Mouse (Mus musculus): ENCODE data around the gene Ints6.

Gene Ints6

DNA sequence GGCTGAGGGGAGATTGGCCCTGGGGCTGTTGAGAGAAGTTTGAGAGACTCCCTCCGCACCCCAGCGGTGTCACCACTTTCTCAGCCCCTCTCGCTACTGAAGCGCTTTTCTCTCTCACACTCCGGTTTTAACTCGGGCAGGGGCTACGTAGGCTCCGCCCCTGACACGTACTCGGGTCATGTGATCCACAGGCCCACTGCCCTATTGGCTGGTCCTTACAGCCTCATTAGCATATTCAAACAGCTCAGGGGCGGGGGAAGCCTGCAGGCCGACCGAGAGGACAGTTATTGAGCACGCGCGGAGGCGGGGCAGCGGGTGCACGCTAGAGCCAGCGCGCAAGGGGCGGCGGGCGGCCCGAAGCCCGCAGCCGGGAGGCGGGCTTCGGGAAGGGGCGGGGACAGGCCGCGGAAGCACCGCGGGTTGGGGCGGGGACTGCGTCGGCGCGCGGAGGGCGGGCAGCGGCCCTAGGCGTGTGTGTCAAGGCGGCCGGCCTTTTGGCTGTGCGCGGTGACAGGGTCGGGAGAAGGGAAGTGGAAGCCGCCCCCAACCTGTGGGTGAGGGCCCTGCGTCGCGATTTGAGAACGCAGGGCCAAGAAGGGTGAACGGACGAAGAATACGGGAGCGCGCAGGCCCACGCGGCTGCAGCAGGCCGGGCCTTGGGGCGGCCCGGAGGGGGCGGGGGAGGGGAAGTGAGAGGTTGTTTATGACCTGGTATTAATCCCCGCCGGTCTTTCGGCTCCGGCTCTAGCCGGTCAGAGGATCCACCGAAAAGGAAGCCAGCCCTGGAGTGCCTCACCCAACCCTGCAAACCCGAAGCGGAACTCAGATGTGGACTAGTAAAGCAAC, at the start of gene Ints6:
Gene Ints6, minus strand, starts transcription at position 134 of the 846 bp plus-strand sequence.
- peak; percentile 99 for DNase-seq (ENCODE audit: low spot score)

DNA sequence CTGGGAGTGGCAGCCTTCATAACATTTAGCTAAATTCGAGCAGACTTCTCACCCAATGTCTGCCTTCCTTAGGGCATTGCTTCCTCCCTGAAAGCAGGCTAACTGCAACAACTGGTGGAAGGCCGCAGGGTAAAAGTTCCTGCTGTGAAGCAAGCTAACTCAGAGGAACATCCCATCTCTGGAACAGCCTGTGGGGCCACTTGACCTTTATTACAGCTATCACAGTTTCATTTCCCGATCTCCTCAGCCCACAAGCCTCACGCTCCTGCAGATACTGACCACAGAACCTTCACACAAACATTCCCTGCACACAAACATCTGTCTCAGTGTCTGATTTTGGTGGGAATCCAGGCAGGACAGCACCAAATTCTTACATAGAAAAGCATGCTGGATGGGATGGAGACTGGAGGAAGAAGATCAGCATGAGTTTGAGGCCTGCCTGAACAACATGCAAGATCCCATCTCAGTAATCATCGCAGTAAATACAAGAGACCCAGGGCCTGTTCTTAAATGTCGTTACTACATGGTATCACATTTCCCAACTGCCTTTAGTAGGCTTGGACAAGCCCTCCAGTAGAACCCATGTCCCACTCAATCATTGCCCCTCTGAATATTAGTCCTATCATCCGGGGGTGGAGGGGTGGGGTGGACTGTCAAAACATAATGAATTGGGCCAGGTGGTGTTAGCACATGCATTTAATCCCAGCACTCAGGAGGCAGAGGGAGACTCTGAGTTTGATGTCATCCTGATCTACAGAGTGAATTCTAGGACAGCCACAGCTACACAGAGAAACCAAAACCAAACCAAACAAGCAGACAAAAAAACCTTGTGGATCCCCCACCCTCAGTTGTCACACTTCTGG, 47.9 kb upstream of the Ints6 start:
- no peak for DNase-seq (ENCODE audit: low spot score)

DNA sequence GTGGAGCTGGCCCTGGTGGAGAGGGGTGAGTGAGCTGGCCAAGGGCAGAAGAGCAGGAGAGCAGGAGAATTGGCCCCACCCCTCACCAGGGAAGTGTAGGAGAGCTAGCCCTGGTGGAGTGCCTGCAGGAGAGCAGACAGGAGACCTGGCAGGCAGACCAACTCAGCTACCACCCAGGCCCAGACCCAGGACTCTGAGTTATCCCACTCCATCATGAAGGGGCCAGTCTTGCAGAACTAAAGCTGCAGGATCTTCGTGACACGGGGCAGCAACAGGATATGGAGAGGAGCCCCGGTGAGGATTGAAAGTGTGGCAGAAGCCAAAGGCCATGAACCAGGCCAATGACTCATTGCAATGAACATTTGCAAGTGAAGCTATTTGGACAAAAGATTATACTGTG, 46.0 kb upstream of the Ints6 start:
- DNase-seq (ENCODE audit: low spot score), result no peak

DNA sequence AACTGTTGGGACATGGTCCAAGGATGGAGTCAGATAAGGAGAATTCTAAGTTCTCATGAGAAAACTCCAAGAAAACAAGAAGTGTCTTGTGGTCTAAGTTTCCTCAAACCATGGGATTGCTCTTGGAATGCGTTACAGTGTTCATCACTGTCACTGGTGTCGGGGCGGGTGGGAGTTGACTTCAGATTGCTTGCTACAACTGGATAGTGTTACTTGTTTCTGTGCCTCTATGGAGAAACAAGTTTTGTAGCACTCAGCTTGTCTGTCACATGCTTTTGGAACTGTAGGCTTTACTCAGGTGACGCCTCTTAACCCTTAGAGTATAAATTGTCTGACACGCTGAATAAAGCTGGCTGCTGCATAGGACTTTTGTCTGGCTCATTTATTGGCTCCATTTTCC, 42.2 kb upstream of the Ints6 start:
- no peak for DNase-seq (ENCODE audit: low spot score)

DNA sequence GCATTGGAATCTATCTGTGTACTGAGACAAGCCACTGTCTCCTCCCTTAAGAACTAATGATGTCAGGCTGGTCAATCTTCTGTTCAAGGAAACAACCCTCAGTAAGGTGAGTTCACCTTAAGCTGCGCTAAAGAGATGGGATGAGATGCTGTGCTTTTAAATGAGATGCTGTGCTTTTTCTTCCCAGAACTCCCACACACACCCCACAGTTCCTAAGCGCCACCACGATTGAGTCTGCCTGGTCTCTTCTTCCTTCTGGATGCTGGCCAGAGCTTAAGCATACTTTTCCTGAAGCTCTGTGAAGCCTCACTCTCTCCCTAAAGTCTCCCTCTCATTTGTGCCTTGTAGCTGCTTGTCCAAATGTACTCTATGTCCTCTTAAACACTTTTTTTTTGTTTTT, 39.8 kb upstream of the Ints6 start:
- DNase-seq (ENCODE audit: low spot score), result no peak

DNA sequence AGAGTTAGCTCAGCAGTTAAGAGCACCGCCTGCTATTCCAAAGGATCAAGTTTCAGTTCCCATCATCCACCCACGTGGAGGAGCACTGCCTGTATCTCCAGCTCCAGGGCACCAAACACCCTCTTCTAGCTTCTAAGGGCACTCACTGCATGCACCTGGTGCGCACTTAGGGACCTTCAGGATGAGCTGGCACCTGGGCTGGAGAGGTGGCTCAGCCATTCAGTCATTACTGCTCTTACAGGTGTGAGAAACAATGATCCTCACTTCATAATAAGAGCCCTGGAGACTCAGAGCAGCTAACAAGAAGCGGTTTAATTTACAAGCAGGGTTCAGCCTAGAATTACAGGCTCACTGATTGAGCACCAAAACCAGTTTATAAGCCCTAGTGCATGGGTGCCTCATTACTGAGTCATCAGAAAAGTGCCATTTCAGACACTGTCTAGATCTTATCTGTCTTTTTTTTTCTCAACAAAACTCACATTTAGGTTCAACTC, 37.7 kb upstream of the Ints6 start:
- no peak for DNase-seq (ENCODE audit: low spot score)

DNA sequence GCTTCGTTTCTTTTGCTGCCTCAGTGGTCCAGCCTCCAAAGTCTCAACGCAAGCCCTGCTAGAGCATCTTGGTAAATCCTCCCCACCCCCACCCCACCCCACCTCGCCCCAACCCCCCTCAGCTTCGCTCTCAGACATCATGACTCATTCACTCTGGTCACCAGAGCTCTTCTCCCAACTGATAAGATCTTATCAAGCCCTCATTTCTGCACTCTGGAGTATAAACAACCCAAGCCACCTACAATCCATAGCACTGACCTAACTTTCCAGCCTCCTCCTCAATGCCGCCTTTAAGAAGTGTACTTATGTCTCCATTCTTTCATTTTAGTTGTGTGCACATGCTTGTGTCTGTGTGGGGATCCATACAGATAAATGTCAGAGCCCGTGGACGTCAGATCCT, 34.8 kb upstream of the Ints6 start:
- no peak for DNase-seq (ENCODE audit: low spot score)

DNA sequence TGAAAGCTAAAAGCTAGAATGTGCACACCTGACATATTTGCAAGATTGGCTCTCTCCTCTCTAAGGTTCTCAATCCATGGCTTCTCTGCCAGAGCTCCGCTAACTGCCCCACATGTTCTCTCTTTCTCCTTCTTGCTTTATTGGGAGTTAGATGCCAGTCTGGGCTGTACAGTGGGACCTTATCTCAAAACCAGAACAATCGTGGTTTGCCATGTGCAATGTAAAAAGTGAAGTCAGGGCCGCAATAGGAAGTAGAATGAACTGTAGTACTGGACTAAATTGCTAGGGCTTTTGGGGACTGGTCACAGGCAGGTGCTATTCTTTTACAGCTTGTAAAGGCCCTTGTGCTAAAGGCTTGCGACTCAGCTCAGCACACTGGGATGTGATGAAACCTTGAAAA, 28.3 kb upstream of the Ints6 start:
- no peak for DNase-seq (ENCODE audit: low spot score)

DNA sequence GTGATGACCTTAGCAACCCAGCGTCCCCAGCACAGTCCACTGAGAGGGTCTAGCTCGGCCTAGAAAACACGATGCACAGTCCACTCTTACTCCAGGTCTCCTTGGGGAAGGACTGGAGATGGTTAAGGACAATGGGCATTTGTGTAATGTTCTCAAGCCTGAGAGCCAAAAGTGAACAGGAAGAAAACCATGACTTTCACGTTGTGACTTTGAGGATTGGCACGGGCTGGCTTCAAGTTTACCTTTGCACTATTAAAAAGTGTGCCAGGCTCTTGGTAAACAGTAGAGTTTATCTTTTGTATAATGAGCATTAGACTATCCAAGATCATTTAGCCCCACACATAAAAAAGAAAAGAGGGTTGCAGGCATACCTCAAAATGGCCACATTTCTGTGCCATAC, 22.0 kb upstream of the Ints6 start:
- no peak for DNase-seq (ENCODE audit: low spot score)

DNA sequence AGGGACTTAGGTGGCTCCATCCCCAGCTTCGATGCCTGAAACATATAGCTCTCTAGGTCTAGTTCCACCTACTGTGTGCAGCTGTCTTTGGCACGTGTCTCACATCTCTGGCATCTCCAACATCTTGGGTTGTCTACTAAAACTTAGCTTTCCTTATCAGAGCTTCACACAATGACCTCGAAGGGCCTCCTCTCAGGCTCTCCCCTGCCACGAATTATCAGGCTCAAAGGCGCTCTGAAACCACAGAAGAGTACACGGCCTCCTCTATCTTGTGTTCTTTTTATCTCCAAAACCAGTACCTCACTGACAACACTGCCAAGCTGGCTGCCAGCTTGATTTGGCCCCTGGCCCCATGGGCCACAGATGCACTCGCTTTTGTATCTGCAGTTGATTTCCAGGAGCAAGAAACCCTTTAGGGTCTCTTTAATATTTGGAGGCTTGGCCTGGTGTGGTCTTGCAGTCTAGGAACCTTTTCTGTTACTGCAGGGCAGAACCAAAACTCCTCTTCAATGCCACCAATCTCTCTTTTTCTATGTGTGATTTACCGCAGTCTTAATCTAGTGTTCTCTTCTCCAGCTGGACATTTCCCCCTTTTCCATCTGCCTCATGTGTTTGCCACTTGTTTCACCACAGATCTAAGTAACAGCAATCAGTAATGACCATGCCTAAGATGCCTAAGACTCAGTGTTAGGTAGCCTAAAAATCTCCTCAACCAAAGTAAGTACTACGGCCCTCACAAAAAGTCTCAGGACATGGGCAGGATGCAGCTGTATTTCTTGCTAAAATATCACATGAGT, 19.7 kb upstream of the Ints6 start:
- no peak for DNase-seq (ENCODE audit: low spot score)

DNA sequence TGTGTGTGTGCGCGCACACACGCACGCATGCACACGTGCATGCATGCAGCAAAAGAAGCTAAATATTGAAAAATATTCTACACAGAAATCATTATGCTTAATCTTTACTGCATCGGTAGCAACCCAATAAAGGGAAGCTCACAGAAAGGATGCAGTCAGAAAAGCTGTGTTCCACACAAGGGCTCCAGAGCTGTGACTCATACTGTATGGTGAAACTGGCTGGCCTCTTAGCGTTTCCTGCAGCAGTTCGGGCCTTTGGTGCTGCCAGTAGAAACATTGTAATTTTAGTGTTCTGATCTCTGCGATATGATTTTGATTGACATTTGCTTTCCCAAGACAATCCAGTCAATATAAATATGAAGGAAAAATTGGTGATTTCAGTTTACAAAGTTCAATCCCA, 17.1 kb upstream of the Ints6 start:
- no peak for DNase-seq (ENCODE audit: low spot score)

DNA sequence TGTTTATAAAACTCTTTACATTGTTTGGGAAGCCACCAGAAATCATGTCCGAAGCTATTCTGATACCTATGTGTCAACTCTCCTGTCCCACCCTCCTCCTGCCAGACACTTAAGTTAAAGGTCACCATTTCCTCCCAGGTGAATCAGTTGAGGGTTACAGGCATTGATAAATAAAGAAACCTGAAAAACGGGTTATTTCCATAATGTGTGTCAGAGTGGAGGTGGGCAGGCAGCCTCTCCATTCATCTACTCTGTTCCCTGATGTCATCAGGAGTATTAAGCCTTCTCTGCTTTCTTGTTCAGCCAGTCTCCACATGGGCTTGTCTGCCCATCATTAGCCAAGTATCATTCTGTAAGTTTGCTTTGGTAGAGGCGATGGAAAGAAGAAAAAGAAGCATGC, 14.1 kb upstream of the Ints6 start:
- no peak for DNase-seq (ENCODE audit: low spot score)

DNA sequence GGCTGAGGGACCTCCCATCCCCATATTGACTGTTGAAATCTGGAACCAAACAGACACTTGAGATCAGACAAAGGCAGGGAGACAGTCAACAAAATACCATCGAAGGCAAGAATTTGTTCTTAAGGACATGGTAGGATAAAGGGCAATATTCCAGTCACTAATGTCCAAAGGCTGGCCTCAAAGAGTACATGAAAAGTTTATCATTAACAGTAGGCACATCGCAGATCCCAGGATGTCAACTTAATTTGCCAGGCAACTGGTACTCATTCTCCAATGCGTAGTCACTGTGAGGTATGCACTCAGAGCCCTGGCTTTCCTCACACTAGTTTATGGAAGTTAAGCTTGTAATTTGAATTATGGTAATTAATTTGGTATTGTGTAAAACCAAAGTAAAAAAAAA, 13.3 kb upstream of the Ints6 start:
- DNase-seq (ENCODE audit: low spot score), result no peak

DNA sequence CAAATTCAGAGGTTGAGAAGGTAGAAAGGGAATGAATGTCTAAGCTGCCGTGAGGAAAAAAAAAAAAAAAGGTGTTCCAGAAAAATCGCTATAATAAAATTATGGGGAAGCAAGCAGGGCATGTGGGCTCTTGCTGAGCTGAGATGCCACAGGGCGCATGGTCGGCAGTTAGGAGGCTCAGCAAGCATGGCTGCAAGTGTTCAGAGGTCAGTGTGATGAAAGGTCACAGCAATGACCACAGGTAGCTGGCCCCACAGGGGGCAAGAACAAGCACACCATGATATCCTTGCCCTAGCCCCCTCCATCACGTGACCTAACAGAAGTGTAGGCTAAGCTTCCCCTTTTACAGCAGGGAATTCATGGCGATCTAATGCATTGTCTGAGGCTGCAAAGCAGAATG, 12.8 kb upstream of the Ints6 start:
- no peak for DNase-seq (ENCODE audit: low spot score)

DNA sequence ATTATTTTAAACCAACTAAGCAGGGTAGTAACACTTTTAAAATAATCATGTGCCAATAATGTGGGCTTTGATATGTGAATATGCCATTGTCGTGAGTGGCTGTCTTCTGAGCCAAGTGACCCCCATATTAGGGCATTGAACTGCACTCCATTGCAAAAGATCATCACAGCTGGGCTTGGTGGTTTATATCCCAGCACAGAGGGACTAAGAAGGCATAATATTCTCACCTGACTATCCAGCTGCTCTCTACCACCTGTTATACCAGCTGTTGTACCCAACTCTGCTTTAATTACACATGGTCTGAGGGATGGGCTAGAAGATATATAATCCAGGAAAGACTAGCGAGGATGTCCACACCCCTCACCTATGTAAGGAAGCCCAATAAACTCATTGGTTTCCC, 4.4 kb upstream of the Ints6 start:
- DNase-seq (ENCODE audit: low spot score), result no peak

DNA sequence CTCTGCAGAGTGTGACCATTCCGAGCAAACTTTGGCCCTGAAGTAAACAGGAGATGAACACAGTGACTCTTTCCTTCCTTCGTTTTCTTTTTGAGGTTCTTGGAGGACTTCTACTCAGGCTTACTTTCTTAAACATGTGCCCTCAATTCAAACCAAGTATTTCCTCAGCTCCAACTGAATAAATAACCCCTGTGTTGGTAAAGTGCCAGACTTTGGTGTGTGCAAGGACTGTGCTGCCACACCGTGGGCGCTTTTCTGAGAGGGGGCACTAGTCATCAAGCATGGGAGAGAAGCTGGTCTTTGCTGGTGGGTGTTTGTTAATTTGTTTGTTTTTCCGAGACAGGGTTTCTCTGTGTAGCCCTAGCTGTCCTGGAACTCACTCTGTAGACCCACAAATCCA, 3.4 kb upstream of the Ints6 start:
- no peak for DNase-seq (ENCODE audit: low spot score)

DNA sequence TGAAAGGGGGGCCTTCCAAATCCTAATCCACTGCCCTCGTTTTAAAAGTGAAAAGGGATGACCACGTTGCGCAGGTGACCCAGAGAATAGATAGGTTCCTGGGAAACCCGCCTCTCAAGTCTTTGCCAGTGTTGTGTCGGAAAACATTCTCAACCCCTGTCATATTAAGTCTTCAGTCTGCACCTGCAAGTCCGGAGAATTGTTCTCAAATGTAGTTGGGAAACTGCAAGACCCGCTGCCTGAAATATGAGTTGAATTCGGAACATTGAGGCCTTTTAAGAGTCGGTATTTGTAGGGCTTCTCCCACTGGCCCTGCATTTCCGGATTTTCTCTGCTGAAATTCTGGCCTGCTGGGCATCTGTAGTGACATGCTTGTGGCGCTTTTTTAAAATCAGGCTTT, 974 bp upstream of the Ints6 start:
- peak; percentile 37 for DNase-seq (ENCODE audit: low spot score)

DNA sequence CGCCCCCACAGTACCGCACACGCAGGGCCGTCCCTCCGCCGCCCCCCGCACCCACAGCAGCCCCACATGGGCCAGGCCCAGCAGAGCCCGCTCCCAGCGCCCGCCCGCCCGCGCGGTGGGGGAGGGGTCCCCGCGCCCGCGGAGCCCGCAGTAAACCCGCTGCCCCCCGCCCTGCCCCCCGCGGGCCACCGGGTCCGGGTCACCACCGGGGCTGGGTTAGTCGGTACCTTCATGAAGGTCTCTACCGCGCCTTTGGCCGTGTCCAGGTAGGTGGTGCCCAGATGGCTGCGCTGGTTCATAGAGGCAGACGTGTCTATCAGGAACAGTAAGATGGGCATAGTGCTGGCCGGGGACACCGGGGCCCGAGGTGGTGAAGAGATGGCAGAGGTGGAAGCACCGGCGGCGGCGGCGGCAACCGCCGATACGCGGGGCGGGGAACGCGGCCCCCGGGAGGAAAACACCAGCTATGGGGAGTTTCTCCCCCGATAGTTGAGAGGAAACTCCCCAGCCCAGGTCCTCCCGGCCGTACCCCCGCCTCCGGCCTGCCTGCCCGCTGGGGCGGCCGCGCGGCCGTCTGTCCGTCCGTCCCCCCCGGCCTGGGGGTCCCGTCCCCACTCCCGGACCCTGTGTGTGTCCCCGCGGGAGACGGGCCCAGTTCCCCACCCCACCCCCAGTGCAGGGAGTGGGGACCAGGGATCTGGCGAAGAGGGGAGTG, 491 bp downstream of the Ints6 start:
- peak; percentile 49 for DNase-seq (ENCODE audit: low spot score)

DNA sequence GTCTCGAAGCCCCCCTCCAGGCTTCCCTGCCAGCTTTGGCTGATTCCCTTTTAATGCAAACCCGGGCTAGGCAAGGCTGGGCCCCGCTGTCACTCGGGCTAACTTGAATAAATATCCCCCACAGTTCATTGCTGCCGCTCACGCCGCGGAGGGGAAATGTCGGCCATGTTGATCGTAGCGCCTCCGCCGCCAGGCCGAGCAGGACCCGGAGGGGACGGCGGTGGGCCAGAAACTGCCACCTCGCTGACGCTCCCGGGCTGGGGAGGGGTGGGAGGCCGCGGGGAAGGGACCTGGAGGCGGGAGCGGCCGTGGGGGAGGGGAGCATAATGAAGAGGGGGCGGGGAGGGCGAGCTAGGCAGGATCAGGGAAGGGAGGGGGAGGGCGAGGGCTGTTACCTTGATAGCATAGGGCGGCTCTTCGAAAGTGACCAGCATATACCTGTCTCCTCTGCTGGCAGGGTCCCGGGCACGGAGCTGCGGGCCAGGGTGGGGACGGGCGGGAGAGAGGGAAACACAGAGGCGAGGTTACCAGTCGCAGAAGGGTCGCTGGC, 1.1 kb downstream of the Ints6 start:
- peak; percentile 77 for DNase-seq (ENCODE audit: low spot score)

DNA sequence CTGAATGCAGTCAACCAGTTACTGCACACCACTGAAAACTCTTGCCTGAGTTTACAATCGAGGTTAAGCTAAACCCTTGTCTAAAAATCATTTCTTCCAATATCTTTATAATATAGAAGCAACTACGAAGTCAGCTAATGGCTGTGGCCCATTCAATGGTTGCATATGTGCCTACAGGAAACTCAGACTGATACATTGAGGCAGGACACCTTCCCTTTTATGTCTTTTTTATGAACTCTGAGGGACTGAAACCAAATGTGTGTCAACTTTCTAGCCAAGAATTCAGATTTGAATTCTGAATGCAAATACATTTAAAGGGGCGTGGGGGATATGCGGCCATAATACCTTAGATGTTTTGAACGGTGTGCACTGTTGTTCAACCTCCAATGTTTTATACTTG, 2.3 kb downstream of the Ints6 start:
- no peak for DNase-seq (ENCODE audit: low spot score)

DNA sequence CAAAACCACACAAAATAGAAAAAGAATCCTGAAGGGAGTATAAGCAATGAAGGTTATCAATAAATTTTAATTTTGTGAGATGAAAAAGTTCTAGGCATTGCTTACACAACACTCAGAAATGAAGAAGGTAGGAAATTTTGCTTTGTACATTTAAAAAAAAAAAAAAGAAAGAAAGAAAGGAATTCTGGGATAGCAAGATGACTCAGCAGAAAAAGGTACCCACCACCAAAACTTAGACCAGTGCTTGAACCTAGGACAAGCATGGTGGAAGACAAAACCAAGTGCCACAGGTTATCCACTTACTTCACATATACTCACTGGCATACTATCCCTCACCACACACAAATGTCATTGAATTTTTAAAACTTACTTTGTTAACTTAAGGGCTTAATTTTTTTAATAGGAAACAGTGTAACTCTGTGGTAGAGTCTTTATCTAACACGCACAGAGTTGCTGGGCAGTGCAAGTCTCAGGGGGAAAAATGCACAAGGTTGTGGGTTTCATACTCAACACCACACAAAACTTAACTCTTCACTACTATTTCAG, 5.8 kb downstream of the Ints6 start:
- no peak for DNase-seq (ENCODE audit: low spot score)
